Mouse (Mus musculus): ENCODE measurements around the gene Sbds.

DNA sequence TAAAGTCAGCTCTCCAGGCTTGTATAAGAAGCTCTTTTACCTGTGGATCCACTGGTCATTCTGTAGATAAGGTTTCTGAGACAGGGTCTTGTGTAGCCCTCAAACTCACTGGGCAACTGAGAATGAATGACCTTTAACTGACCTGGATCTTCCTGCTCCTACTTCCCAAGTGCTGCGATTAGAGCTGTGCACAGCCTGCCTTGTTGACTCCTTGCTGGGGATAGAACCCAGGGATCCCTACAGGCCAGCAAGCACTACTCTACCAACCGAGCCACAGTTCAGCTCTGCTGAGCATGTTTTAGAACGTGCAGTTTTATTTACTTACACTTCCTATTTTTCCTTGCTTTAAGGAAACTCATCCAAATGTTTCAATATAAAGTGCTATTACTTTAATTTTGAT lies 57.9 kb downstream of the Sbds start:
- TF ChIP-seq CHD2 (IDR thresholded peaks at IDR 0.05; ENCODE audit: low read depth, low read length) (no peak), MAFK (IDR thresholded peaks at IDR 0.05; ENCODE audit: insufficient read depth, low read depth, low read length) (no peak), ZC3H11A (IDR thresholded peaks at IDR 0.05; ENCODE audit: borderline replicate concordance, low read depth, low read length) (no peak)
